Mouse (Mus musculus) neural tube, embryonic 11.5 days (tissue): ENCODE data around the gene Lgmn. TPM values are rescaled to one million over a fixed set of nuclear protein-coding genes. Genes with fewer than 3 reads are reported as not detected.
A peak's percentile ranks its signal among the peaks of the same experiment; 100 is the strongest.

Experiments used
- ATAC-seq: fragments of 200-750 bp; cut with Nextera tagmentation; 2 replicates; pipeline ENCODE4 v1.8.0; 2017; ENCODE audit warnings: moderate number of reproducible peaks, mild to moderate bottlenecking, moderate TSS enrichment, moderate library complexity; ENCODE audit not compliant: insufficient read depth, low FRiP score, low TSS enrichment
- DNase-seq: peaks from one replicate; pipeline ENCODE4 v3.0.0-alpha.2; 2015; ENCODE audit warnings: low spot score
- H3K27ac ChIP-seq: fragments of 300-500 bp; sonication (generic); 2 replicates; pipeline ENCODE4 v1.5.1; 2014; ENCODE audit warnings: low read depth, mild to moderate bottlenecking, low read length
- H3K27me3 ChIP-seq: fragments of 300-500 bp; sonication (generic); 2 replicates; pipeline ENCODE4 v1.6.1; 2014; ENCODE audit warnings: mild to moderate bottlenecking, low read length, mixed read lengths; ENCODE audit not compliant: control insufficient read depth, insufficient read depth
- H3K36me3 ChIP-seq: fragments of 300-500 bp; sonication (generic); 2 replicates; pipeline ENCODE4 v1.6.1; 2014; ENCODE audit warnings: mild to moderate bottlenecking, low read length, moderate library complexity, mixed read lengths; ENCODE audit not compliant: control insufficient read depth, insufficient read depth
- H3K4me1 ChIP-seq: fragments of 300-500 bp; sonication (generic); 2 replicates; pipeline ENCODE4 v1.6.1; 2014; ENCODE audit warnings: low read length, mixed read lengths; ENCODE audit not compliant: control insufficient read depth, insufficient read depth
- H3K4me2 ChIP-seq: fragments of 300-500 bp; sonication (generic); 2 replicates; pipeline ENCODE4 v1.6.1; 2014; ENCODE audit warnings: low read depth, mild to moderate bottlenecking, moderate library complexity
- H3K4me3 ChIP-seq: fragments of 300-500 bp; sonication (generic); 2 replicates; pipeline ENCODE4 v1.5.1; 2014; ENCODE audit warnings: low read depth, low read length
- H3K9ac ChIP-seq: fragments of 300-500 bp; sonication (generic); 2 replicates; pipeline ENCODE4 v1.6.1; 2014; ENCODE audit warnings: mild to moderate bottlenecking, low read length
- H3K9me3 ChIP-seq: fragments of 300-500 bp; sonication (generic); 2 replicates; pipeline ENCODE4 v1.6.1; 2016; ENCODE audit warnings: low read length; ENCODE audit not compliant: control insufficient read depth
- WGBS: fragments of 180-500 bp; shearing (Covaris S2); extraction: QIAGEN DNeasy Blood & Tissue Kit; methylation state at CpG from one replicate; pipeline ENCODE4 v1.1.7; 2014; 5-methylcytosine and 5-hydroxymethylcytosine counted together
- polyA plus RNA-seq: library from polyadenylated mRNA; unstranded; fragments of >200 nt; fragmentation: Nextera tagmentation; extraction: Ambion mirVana; gene quantifications from 2 replicates; pipeline ENCODE4 v1.2.1, GENCODE M21; 2014

Gene Lgmn
- polyA plus RNA-seq, 1 experiment from 2014 or later: 56.8 TPM

- H3K4me3 ChIP-seq: no peak overlapping the region
- DNase-seq: no peak
- no peak overlapping the region for H3K4me2 ChIP-seq
- no peak for ATAC-seq
- H3K9ac ChIP-seq: no peak overlapping the region
- H3K27ac ChIP-seq: no peak overlapping the region
- no peaks in the 10 kb centered on the region for H3K4me1 ChIP-seq
- no peaks in the 10 kb centered on the region for H3K27me3 ChIP-seq
- H3K9me3 ChIP-seq: no peaks in the 10 kb centered on the region
- no peaks in the 10 kb centered on the region for H3K36me3 ChIP-seq
These were observed 83.8 kb downstream of the Lgmn start for GRCm38 (mm10) chr12:102355784-102356183.

- Histone ChIP-seq H3K4me1 (no peaks in the 10 kb centered on the region), H3K9ac (no peak overlapping the region), H3K4me3 (no peak overlapping the region), H3K27me3 (no peaks in the 10 kb centered on the region), H3K36me3 (no peaks in the 10 kb centered on the region), H3K9me3 (no peaks in the 10 kb centered on the region), H3K27ac (no peak overlapping the region), H3K4me2 (no peak overlapping the region)
- 85% methylated on average over 10 of the region's 10 CpGs for WGBS
- no peak for DNase-seq
- ATAC-seq: no peak
These were observed 85.3 kb downstream of the Lgmn start for GRCm38 (mm10) chr12:102354126-102354984.

GRCm38 (mm10) chr12:102350997-102351396 lies 88.6 kb downstream of the Lgmn start:
- Histone ChIP-seq H3K27me3 (no peaks in the 10 kb centered on the region), H3K27ac (no peak overlapping the region), H3K36me3 (no peaks in the 10 kb centered on the region), H3K4me3 (no peak overlapping the region), H3K4me1 (no peaks in the 10 kb centered on the region), H3K9ac (no peak overlapping the region), H3K4me2 (no peak overlapping the region), H3K9me3 (no peaks in the 10 kb centered on the region)
- WGBS: 89% methylated on average over 1 of the region's 1 CpGs
- DNase-seq: no peak
- no peak for ATAC-seq

- ATAC-seq: no peak
- Histone ChIP-seq H3K4me3 (no peak overlapping the region), H3K36me3 (no peaks in the 10 kb centered on the region), H3K9me3 (no peaks in the 10 kb centered on the region), H3K27ac (no peak overlapping the region), H3K4me1 (no peaks in the 10 kb centered on the region), H3K9ac (no peak overlapping the region), H3K4me2 (no peak overlapping the region), H3K27me3 (no peaks in the 10 kb centered on the region)
- 94% methylated on average over 6 of the region's 6 CpGs for WGBS
- no peak for DNase-seq
These were observed 91.2 kb downstream of the Lgmn start for GRCm38 (mm10) chr12:102348447-102348846.

GRCm38 (mm10) chr12:102346507-102346906 lies 93.1 kb downstream of the Lgmn start:
- ATAC-seq (no peak), DNase-seq (peak; percentile 45)
- Histone ChIP-seq H3K4me2 (no peak overlapping the region), H3K4me1 (no peaks in the 10 kb centered on the region), H3K27me3 (no peaks in the 10 kb centered on the region), H3K4me3 (no peak overlapping the region), H3K9me3 (no peaks in the 10 kb centered on the region), H3K36me3 (no peaks in the 10 kb centered on the region), H3K9ac (no peak overlapping the region), H3K27ac (no peak overlapping the region)
- 18% methylated on average over 1 of the region's 1 CpGs for WGBS

GRCm38 (mm10) chr12:102345031-102345815 lies 94.4 kb downstream of the Lgmn start:
- no peak for DNase-seq
- H3K4me1 ChIP-seq: no peaks in the 10 kb centered on the region
- H3K9me3 ChIP-seq: no peaks in the 10 kb centered on the region
- no peaks in the 10 kb centered on the region for H3K27me3 ChIP-seq
- H3K27ac ChIP-seq: no peak overlapping the region
- WGBS: 67% methylated on average over 14 of the region's 14 CpGs
- no peak overlapping the region for H3K9ac ChIP-seq
- ATAC-seq: no peak
- H3K36me3 ChIP-seq: no peaks in the 10 kb centered on the region
- no peak overlapping the region for H3K4me2 ChIP-seq
- H3K4me3 ChIP-seq: no peak overlapping the region

Other genes with a start within 250 kb of the Lgmn start
- gene Rin3, start 156.8 kb downstream of the Lgmn start, polyA plus RNA-seq: 3.7 and 5.0 TPM in 2 replicates
- gene Golga5, start 29.3 kb upstream of the Lgmn start, polyA plus RNA-seq: 33.1 and 33.6 TPM in 2 replicates
- 26.4 and 29.0 TPM in 2 replicates for gene Chga, start 115.2 kb upstream of the Lgmn start, polyA plus RNA-seq